ENCODE assay signal across 26 mouse cellular contexts in the genomic region with DNA sequence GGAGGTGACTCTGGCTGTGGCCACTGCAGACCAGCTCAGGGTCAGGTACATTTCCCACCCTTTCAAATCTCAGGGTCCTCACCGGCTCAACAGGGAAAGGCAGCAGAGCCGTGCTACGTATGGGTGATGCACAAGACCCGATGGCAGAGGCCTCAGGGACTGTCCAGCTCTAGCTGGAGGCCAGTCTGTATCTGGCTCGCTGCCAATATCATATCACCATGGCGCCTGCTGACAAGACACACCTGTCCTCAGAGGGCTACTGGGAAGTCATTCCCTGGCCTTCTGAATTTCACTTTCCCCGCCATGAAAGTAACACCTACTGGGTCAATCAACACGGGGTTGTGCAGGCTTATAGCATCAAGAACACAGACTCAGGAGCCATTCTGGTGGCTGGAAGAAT. TPM values are rescaled to one million over a fixed set of nuclear protein-coding genes. Genes with fewer than 3 reads are reported as not detected.
A peak's percentile ranks its signal among the peaks of the same experiment; 100 is the strongest.
DNase-seq lines count a peak whose midpoint lies in the region; ATAC-seq and TF ChIP-seq lines count a peak whose summit lies in the region.
"Had no signal": no experiment of that assay in that cellular context is flagged by ENCODE, and none has a peak within 500 bp of the region (broad histone marks: within the 10 kb centered on the region; RNA-seq: fewer than 3 reads in every experiment).

No protein-coding gene starts in this region.

- no peak overlapping the region for H3K27ac ChIP-seq in kidney, adult 2 months (ENCODE audit: insufficient read depth, low read depth, low read length)
- no peak overlapping the region for H3K27ac ChIP-seq in intestine, embryonic 16.5 days (ENCODE audit: low read length)
- H3K27ac ChIP-seq: embryonic facial prominence, embryonic 12.5 days; forebrain, embryonic 12.5 days; heart, embryonic 10.5 days; hindbrain, embryonic 10.5 days; hindbrain, postnatal 0 days; kidney, postnatal 0 days; limb, embryonic 12.5 days; liver, embryonic 13.5 days; macrophage had no signal

- no peak overlapping the region for H3K4me3 ChIP-seq in kidney, adult 2 months (ENCODE audit: insufficient read depth, low read depth, low read length)
- H3K4me3 ChIP-seq in intestine, embryonic 16.5 days (ENCODE audit: low read length) = no peak overlapping the region
- H3K4me3 ChIP-seq: embryonic facial prominence, embryonic 12.5 days; erythroblast, embryonic 14.5 days; forebrain, embryonic 12.5 days; heart, embryonic 10.5 days; hindbrain, embryonic 10.5 days; limb, embryonic 12.5 days; liver, embryonic 13.5 days had no signal

- H3K4me2 ChIP-seq in intestine, embryonic 16.5 days (ENCODE audit: low read depth, low read length) = no peak overlapping the region
- H3K4me2 ChIP-seq: embryonic facial prominence, embryonic 12.5 days; forebrain, embryonic 12.5 days; limb, embryonic 12.5 days; liver, embryonic 13.5 days had no signal

- H3K9me3 ChIP-seq in intestine, embryonic 16.5 days (ENCODE audit: control insufficient read depth, low read length) = no peaks in the 10 kb centered on the region
- H3K9me3 ChIP-seq: embryonic facial prominence, embryonic 12.5 days; forebrain, embryonic 12.5 days; heart, embryonic 10.5 days; hindbrain, embryonic 10.5 days; limb, embryonic 12.5 days; liver, embryonic 13.5 days had no signal

- H3K27me3 ChIP-seq in kidney, adult 2 months (replicated peaks; ENCODE audit: control insufficient read depth, insufficient read depth, low read length) = no peaks in the 10 kb centered on the region
- no peaks in the 10 kb centered on the region for H3K27me3 ChIP-seq in intestine, embryonic 16.5 days (replicated peaks; ENCODE audit: control insufficient read depth, insufficient read depth, low read length)
- H3K27me3 ChIP-seq: CH12.LX; embryonic facial prominence, embryonic 12.5 days; forebrain, embryonic 12.5 days; limb, embryonic 12.5 days; liver, embryonic 13.5 days had no signal

- no peak overlapping the region for H3K9ac ChIP-seq in intestine, embryonic 16.5 days (ENCODE audit: low read depth, low read length)
- H3K9ac ChIP-seq: embryonic facial prominence, embryonic 12.5 days; forebrain, embryonic 12.5 days; limb, embryonic 12.5 days; liver, embryonic 13.5 days had no signal

- ATAC-seq in intestine, embryonic 16.5 days = peak; percentile 47; the same call in 1 of the 2 replicates
- ATAC-seq: hindbrain, postnatal 0 days had no signal

- H3K36me3 ChIP-seq in kidney, adult 2 months (ENCODE audit: control insufficient read depth, insufficient read depth, low read length) = no peaks in the 10 kb centered on the region
- H3K36me3 ChIP-seq in intestine, embryonic 16.5 days (ENCODE audit: control insufficient read depth, insufficient read depth, low read length) = peaks cover 26% of the 10 kb centered on the region

- no peak for TF ChIP-seq POLR2A in kidney, adult 2 months (IDR thresholded peaks at IDR 0.05; ENCODE audit: low read depth, low read length)

- no peak for TF ChIP-seq CTCF in kidney, adult 2 months (conservative IDR thresholded peaks at IDR 0.05; ENCODE audit: insufficient read depth, insufficient read length, low read depth, low read length)

- 69% methylated on average over 8 of the region's 8 CpGs for WGBS in kidney, adult 2 months
- WGBS in intestine, embryonic 16.5 days = 66% methylated on average over 8 of the region's 8 CpGs

- peak; percentile 38 for DNase-seq in kidney, postnatal 10 days
- DNase-seq in kidney, adult 2 months = no peak
- peak; percentile 6 for DNase-seq in A20 (ENCODE audit: low read depth, low spot score)
- peak; percentile 49 for DNase-seq in lung, postnatal 14 days
- no peak for DNase-seq in neural tube, embryonic 10.5 days (ENCODE audit: extremely low spot score, low spot score)
- DNase-seq in testis, postnatal 14 days (ENCODE audit: low spot score) = no peak
- DNase-seq in urinary bladder, postnatal 36 days (ENCODE audit: low spot score in 2 of 2) = no peak
- DNase-seq: adrenal gland, adult 2 months; B cell, adult 2 months; cerebellum, adult 11-12 months; cerebellum, postnatal 10 days; kidney, adult 18-20 months; liver, embryonic 13.5 days; thymus, adult 18-20 months; thymus, postnatal 36 days had no signal

- no peaks in the 10 kb centered on the region for H3K4me1 ChIP-seq in kidney, adult 2 months (ENCODE audit: control insufficient read depth, insufficient read depth, low read length)
- H3K4me1 ChIP-seq in intestine, embryonic 16.5 days (ENCODE audit: control insufficient read depth, insufficient read depth, low read length) = peaks cover 5% of the 10 kb centered on the region
- H3K4me1 ChIP-seq: embryonic facial prominence, embryonic 12.5 days; forebrain, embryonic 12.5 days; hindbrain, embryonic 10.5 days; limb, embryonic 12.5 days; liver, embryonic 13.5 days had no signal

RNA-seq across cellular contexts. Expression of a gene that starts 36.2 kb away (rescaled TPM):
- polyA plus RNA-seq in kidney, adult 2 months (2012; rRNA removed) = 52.5 and 58.5 TPM in 2 replicates
- polyA plus RNA-seq in intestine, embryonic 16.5 days (2015; fragmentation: Nextera tagmentation; extraction: Ambion mirVana) = 43.1 and 45.1 TPM in 2 replicates

Comparison
In these comparisons a context has a peak if more than half of its experiments do, and no peak if none do; other contexts are left out.
1. DNase-seq: peak in kidney, postnatal 10 days (single experiment), A20 (single experiment) and lung, postnatal 14 days (single experiment); none in kidney, adult 2 months (single experiment), neural tube, embryonic 10.5 days (single experiment), testis, postnatal 14 days (single experiment) and urinary bladder, postnatal 36 days (0 of 2).